Mouse (Mus musculus) limb, embryonic 10.5 days (tissue): ENCODE data around the gene Synj1. TPM values are rescaled to one million over a fixed set of nuclear protein-coding genes. Genes with fewer than 3 reads are reported as not detected.
A peak's percentile ranks its signal among the peaks of the same experiment; 100 is the strongest.

Experiments used
- DNase-seq: peaks from one replicate; pipeline ENCODE4 v3.0.0-alpha.2; 2017; ENCODE audit warnings: low spot score
- H3K27ac ChIP-seq: fragments of 300-500 bp; sonication (generic); 2 replicates; pipeline ENCODE4 v1.5.1; 2016; ENCODE audit warnings: mild to moderate bottlenecking
- H3K27me3 ChIP-seq: fragments of 300-500 bp; sonication (generic); 2 replicates; pipeline ENCODE4 v1.6.1; 2016; ENCODE audit warnings: low read depth, mild to moderate bottlenecking; ENCODE audit not compliant: poor library complexity, severe bottlenecking
- H3K36me3 ChIP-seq: fragments of 300-500 bp; sonication (generic); 2 replicates; pipeline ENCODE4 v1.6.1; 2016; ENCODE audit warnings: mild to moderate bottlenecking, moderate library complexity
- H3K4me1 ChIP-seq: fragments of 300-500 bp; sonication (generic); 2 replicates; pipeline ENCODE4 v1.6.1; 2016
- H3K4me3 ChIP-seq: fragments of 300-500 bp; sonication (generic); 2 replicates; pipeline ENCODE4 v1.5.1; 2016; ENCODE audit warnings: mild to moderate bottlenecking, moderate library complexity
- H3K9me3 ChIP-seq: fragments of 300-500 bp; sonication (generic); replicated peaks from 2 replicates; pipeline ENCODE4 v1.6.1; 2016; ENCODE audit warnings: mild to moderate bottlenecking
- WGBS: fragments of 180-500 bp; shearing (Covaris S2); methylation state at CpG from one replicate; pipeline ENCODE4 v1.1.7; 2016; 5-methylcytosine and 5-hydroxymethylcytosine counted together
- polyA plus RNA-seq: library from polyadenylated mRNA; unstranded; fragments of >200 nt; fragmentation: Nextera tagmentation; extraction: Ambion mirVana; gene quantifications from 2 replicates; pipeline ENCODE4 v1.2.1, GENCODE M21; 2016

Gene Synj1
- 8.7 and 9.6 TPM in 2 replicates for polyA plus RNA-seq

DNA sequence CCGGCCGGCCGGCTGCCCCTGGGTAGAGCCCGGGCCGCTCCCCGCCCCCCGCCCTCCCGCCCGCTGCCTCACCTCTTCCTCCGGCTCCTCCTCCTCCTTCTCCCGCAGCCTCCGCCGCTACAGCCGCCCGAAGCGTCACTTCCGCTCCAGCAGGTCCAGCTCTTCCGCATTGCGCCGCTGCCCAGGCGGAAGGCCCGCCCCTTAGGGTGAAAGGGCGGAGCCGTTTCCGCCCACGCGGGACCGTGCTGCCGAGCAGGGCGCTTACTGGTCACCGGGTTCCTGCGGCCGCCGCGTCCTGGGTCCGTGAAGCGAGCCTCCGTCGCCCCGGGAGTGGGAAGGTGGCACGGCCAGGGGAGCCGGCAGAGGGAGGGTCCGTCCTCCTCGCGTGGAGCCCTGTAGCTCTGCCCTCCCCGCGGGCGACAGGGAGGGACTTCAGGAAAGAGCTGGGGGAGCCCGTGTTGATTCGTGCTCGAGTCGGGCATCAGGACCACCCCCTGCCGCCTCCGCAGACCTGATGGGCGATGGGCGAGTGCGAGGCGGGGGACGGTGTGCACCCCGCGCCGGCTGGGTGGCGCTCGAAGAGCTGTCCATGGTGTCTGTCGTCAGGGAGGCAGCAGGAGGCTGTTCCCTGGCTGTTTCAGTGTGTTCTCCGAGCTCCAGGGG is at the start of gene Synj1:
Gene Synj1 (minus strand): TSS at position 288 of the 663 bp plus-strand sequence.
- Histone ChIP-seq H3K27ac (peak within 1 kb of the TSS; percentile 86), H3K4me1 (peaks cover 12% of the 10 kb centered on the region), H3K9me3 (no peaks in the 10 kb centered on the region), H3K36me3 (peaks cover 29% of the 10 kb centered on the region), H3K27me3 (no peaks in the 10 kb centered on the region), H3K4me3 (peak within 1 kb of the TSS; percentile 72)
- peak; percentile 93 for DNase-seq
- under 1% methylated on average over 66 of the region's 66 CpGs for WGBS

DNA sequence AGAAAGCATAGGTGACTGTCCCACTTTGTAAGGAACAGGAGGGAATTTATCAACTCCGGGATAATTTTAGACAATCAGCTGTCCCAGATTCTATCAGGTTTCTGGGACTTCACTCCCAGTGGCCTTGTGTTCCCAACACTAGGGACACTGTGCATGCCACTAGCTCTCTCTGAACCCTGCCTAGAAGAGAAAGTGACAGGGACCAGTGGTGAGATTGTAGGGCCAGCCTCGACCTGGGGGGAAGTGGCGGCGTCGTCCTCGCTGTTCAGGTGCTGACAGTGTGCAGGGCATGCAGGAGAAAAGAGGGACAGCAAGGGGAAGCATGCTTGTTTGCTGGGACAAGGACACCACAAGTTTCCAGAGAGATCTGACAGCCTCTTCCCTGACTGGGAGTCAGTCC is 46.6 kb upstream of the Synj1 start:
- H3K9me3 ChIP-seq = no peaks in the 10 kb centered on the region
- no peaks in the 10 kb centered on the region for H3K27me3 ChIP-seq
- DNase-seq = no peak
- no peak overlapping the region for H3K27ac ChIP-seq
- H3K4me1 ChIP-seq = peaks cover 22% of the 10 kb centered on the region
- no peaks in the 10 kb centered on the region for H3K36me3 ChIP-seq
- WGBS = 72% methylated on average over 6 of the region's 6 CpGs
- H3K4me3 ChIP-seq = no peak overlapping the region

- WGBS = 91% methylated on average over 4 of the region's 4 CpGs
- no peak overlapping the region for H3K27ac ChIP-seq
- peaks cover 22% of the 10 kb centered on the region for H3K4me1 ChIP-seq
- H3K9me3 ChIP-seq = no peaks in the 10 kb centered on the region
- no peaks in the 10 kb centered on the region for H3K36me3 ChIP-seq
- DNase-seq = no peak
- no peaks in the 10 kb centered on the region for H3K27me3 ChIP-seq
- no peak overlapping the region for H3K4me3 ChIP-seq
Observed at GRCm38 (mm10) chr16:91057261-91057660, 46.2 kb upstream of the Synj1 start.

GRCm38 (mm10) chr16:91056043-91056821 is 45.1 kb upstream of the Synj1 start:
- H3K4me1 ChIP-seq = peaks cover 28% of the 10 kb centered on the region
- H3K9me3 ChIP-seq = no peaks in the 10 kb centered on the region
- no peaks in the 10 kb centered on the region for H3K36me3 ChIP-seq
- DNase-seq = no peak
- no peak overlapping the region for H3K27ac ChIP-seq
- no peak overlapping the region for H3K4me3 ChIP-seq
- 71% methylated on average over 16 of the region's 16 CpGs for WGBS
- no peaks in the 10 kb centered on the region for H3K27me3 ChIP-seq

- no peak overlapping the region for H3K4me3 ChIP-seq
- H3K36me3 ChIP-seq = no peaks in the 10 kb centered on the region
- H3K27ac ChIP-seq = no peak overlapping the region
- H3K4me1 ChIP-seq = peaks cover 28% of the 10 kb centered on the region
- no peak for DNase-seq
- H3K27me3 ChIP-seq = no peaks in the 10 kb centered on the region
- WGBS = 74% methylated on average over 5 of the region's 5 CpGs
- H3K9me3 ChIP-seq = no peaks in the 10 kb centered on the region
Observed at GRCm38 (mm10) chr16:91055150-91055549, 44.0 kb upstream of the Synj1 start.

DNA sequence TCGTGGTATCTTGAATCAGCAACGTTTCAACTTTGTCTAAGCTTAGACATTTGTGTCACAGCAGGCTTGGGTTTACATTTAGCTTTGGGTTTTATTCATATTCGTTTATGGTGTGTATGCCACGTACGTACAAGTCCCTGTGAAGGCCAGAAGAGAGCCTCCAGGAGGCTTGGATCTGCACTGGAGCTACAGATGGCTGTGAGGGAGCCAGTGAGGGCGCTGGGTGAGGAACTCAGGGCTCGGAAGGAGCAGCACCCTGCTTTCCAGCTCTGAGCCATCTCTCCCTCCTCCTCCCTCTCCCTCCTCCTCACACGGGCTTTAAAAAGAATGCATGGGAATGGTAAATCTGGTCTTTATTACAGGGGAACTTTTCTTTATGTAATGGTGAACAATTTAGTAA is 42.5 kb upstream of the Synj1 start:
- Histone ChIP-seq H3K27ac (no peak overlapping the region), H3K9me3 (no peaks in the 10 kb centered on the region), H3K4me1 (peaks cover 28% of the 10 kb centered on the region), H3K27me3 (no peaks in the 10 kb centered on the region), H3K36me3 (no peaks in the 10 kb centered on the region), H3K4me3 (no peak overlapping the region)
- 62% methylated on average over 8 of the region's 8 CpGs for WGBS
- no peak for DNase-seq

- DNase-seq = peak; percentile 57
- WGBS = 55% methylated on average over 8 of the region's 8 CpGs
- no peak overlapping the region for H3K27ac ChIP-seq
- peaks cover 15% of the 10 kb centered on the region for H3K4me1 ChIP-seq
- no peaks in the 10 kb centered on the region for H3K9me3 ChIP-seq
- H3K27me3 ChIP-seq = no peaks in the 10 kb centered on the region
- H3K4me3 ChIP-seq = no peak overlapping the region
- H3K36me3 ChIP-seq = peaks cover 14% of the 10 kb centered on the region
Observed at GRCm38 (mm10) chr16:91045511-91045910, 34.4 kb upstream of the Synj1 start.

DNA sequence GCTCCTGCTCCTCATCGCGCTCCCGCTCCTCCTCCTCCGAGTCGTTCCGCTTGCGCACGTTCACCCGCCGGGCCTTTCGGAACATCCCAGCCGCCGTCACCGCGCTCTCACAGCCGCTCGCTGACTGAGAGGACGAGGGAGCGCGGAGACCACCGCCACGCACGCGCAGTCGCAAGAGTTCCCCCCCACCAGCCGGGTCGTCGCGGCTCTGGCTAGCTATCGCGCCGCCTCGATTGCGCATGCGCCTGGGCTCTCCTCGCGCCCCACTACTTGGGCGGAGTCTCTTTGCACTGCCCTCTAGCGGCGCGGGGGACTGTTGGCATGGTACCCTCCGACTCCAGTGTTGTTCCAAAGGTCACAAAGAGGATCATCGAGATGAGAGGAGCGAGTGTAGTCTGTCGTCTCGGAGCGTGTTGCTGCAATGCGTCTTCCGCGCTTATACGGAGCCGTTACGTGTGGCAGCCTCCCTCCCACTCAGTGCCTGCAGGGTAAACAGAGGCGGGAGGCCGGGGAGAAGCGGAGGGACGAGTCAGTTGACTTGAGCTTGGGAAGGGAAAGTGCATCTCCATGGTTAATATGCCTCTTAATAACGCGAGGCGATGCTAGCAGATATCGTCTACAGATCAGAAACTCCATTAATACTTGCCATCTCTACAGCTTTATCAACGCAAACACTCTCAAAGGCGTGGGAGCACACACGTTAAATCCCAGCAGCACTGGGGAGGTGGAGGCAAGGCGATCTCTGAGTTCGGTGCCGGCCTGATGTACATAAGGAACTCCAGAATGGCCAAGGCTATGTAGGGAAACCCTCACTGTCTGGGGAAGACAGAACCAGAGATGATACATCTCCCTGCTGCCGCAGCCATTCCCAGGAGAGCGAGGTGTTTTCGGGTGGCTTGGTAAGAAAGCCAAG is 33.4 kb upstream of the Synj1 start, which contains the start of gene Paxbp1:
Gene Paxbp1 (minus strand): TSS at position 274 of the 913 bp plus-strand sequence.
- H3K9me3 ChIP-seq = no peaks in the 10 kb centered on the region
- peaks cover 22% of the 10 kb centered on the region for H3K36me3 ChIP-seq
- DNase-seq = peak; percentile 100
- H3K27ac ChIP-seq = peak within 1 kb of the TSS; percentile 98
- no peaks in the 10 kb centered on the region for H3K27me3 ChIP-seq
- 2% methylated on average over 69 of the region's 70 CpGs for WGBS
- H3K4me1 ChIP-seq = peaks cover 15% of the 10 kb centered on the region
- H3K4me3 ChIP-seq = peak within 1 kb of the TSS; percentile 82

DNA sequence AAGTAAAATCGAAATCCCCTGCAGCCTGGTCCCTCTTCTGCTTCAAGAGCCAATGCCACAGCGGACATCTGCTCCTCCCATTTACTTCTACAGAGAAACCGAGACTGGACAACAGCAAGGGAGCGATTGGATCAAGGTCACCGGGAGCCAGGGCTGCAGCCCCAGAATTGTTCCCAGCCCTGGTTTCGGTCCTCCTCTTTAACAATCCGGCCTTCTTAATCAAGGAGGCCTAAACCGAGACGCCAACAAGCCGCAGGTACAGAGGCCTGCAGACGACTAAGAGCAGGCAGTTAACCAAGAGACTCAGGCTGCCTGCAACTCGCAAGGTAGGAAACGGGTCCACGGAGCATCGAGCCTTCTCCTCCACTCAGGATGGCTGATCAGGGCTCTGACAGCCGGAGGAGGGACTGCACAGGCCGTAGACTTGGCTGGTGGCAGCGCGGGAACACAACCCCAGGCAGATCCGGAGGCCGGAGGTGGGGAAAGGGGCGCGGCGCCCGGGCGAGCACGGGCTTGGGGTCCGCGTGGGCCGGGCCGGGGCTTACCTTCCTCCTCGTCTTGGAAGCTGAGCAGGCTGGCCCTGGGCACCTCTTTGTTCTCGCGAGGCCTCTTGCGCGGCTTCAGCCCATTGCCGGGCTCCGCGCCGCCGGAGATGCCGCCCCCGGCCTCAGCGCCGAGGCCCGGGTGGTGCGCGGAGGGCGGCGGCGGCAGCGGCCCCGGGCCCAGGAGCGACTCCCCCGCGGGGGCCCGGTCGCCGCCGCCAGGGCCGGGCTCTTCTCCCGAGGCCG is 32.5 kb upstream of the Synj1 start:
- Histone ChIP-seq H3K36me3 (peaks cover 31% of the 10 kb centered on the region), H3K4me3 (peak overlapping the region; percentile 82), H3K4me1 (peaks cover 15% of the 10 kb centered on the region), H3K27me3 (no peaks in the 10 kb centered on the region), H3K9me3 (no peaks in the 10 kb centered on the region), H3K27ac (peak overlapping the region; percentile 98)
- under 1% methylated on average over 63 of the region's 63 CpGs for WGBS
- DNase-seq = peak; percentile 75

GRCm38 (mm10) chr16:91042640-91043039 is 31.5 kb upstream of the Synj1 start:
- DNase-seq = no peak
- no peaks in the 10 kb centered on the region for H3K27me3 ChIP-seq
- H3K4me3 ChIP-seq = peak overlapping the region; percentile 82
- H3K36me3 ChIP-seq = peaks cover 41% of the 10 kb centered on the region
- peaks cover 15% of the 10 kb centered on the region for H3K4me1 ChIP-seq
- no peak overlapping the region for H3K27ac ChIP-seq
- 74% methylated on average over 1 of the region's 1 CpGs for WGBS
- H3K9me3 ChIP-seq = no peaks in the 10 kb centered on the region

GRCm38 (mm10) chr16:91035866-91036265 is 24.8 kb upstream of the Synj1 start:
- Histone ChIP-seq H3K9me3 (no peaks in the 10 kb centered on the region), H3K4me3 (no peak overlapping the region), H3K36me3 (peaks cover 96% of the 10 kb centered on the region), H3K27ac (no peak overlapping the region), H3K27me3 (no peaks in the 10 kb centered on the region), H3K4me1 (no peaks in the 10 kb centered on the region)
- no peak for DNase-seq
- 91% methylated on average over 10 of the region's 10 CpGs for WGBS

GRCm38 (mm10) chr16:91030751-91031150 is 19.6 kb upstream of the Synj1 start:
- H3K4me3 ChIP-seq = no peak overlapping the region
- WGBS = 94% methylated on average over 4 of the region's 4 CpGs
- peaks cover 97% of the 10 kb centered on the region for H3K36me3 ChIP-seq
- H3K27ac ChIP-seq = no peak overlapping the region
- H3K9me3 ChIP-seq = no peaks in the 10 kb centered on the region
- DNase-seq = no peak
- H3K27me3 ChIP-seq = no peaks in the 10 kb centered on the region
- H3K4me1 ChIP-seq = no peaks in the 10 kb centered on the region
